Mouse (Mus musculus) midbrain, embryonic 12.5 days (tissue): ENCODE data around the gene Rps4x. TPM values are rescaled to one million over a fixed set of nuclear protein-coding genes. Genes with fewer than 3 reads are reported as not detected.
A peak's percentile ranks its signal among the peaks of the same experiment; 100 is the strongest.

Source experiments
- ATAC-seq: fragments of 200-750 bp; cut with Nextera tagmentation; 2 replicates; pipeline ENCODE4 v1.8.0; 2017; ENCODE audit warnings: low read depth, moderate TSS enrichment, moderate library complexity; ENCODE audit not compliant: low FRiP score
- H3K27ac ChIP-seq: fragments of 300-500 bp; sonication (generic); replicated peaks from 2 replicates; pipeline ENCODE4 v1.5.1; 2016; ENCODE audit warnings: mild to moderate bottlenecking
- H3K27me3 ChIP-seq: fragments of 300-500 bp; sonication (generic); 2 replicates; pipeline ENCODE4 v1.6.1; 2016; ENCODE audit warnings: mild to moderate bottlenecking
- H3K36me3 ChIP-seq: fragments of 300-500 bp; sonication (generic); 2 replicates; pipeline ENCODE4 v1.6.1; 2016
- H3K4me1 ChIP-seq: fragments of 300-500 bp; sonication (generic); 2 replicates; pipeline ENCODE4 v1.6.1; 2016
- H3K4me2 ChIP-seq: fragments of 300-500 bp; sonication (generic); replicated peaks from 2 replicates; pipeline ENCODE4 v1.6.1; 2016; ENCODE audit warnings: mild to moderate bottlenecking, moderate library complexity
- H3K4me3 ChIP-seq: fragments of 300-500 bp; sonication (generic); 2 replicates; pipeline ENCODE4 v1.5.1; 2016; ENCODE audit warnings: mild to moderate bottlenecking
- H3K9ac ChIP-seq: fragments of 300-500 bp; sonication (generic); replicated peaks from 2 replicates; pipeline ENCODE4 v1.6.1; 2016; ENCODE audit warnings: mild to moderate bottlenecking, moderate library complexity
- H3K9me3 ChIP-seq: fragments of 300-500 bp; sonication (generic); 2 replicates; pipeline ENCODE4 v1.6.1; 2016; ENCODE audit warnings: mild to moderate bottlenecking
- WGBS: fragments of 180-500 bp; shearing (Covaris S2); methylation state at CpG from one replicate; pipeline ENCODE4 v1.1.7; 2016; 5-methylcytosine and 5-hydroxymethylcytosine counted together
- polyA plus RNA-seq: library from polyadenylated mRNA; unstranded; fragments of >200 nt; fragmentation: Nextera tagmentation; extraction: Ambion mirVana; gene quantifications from 2 replicates; pipeline ENCODE4 v1.2.1, GENCODE M21; 2016

The Rps4x gene
- polyA plus RNA-seq, 1 experiment from 2014 or later: 479 TPM

- H3K4me1 ChIP-seq: peaks cover 8% of the 10 kb centered on the region
- 0 out of 2 replicates have a peak, but pooled peaks have one; percentile 16 for ATAC-seq
- no peak overlapping the region for H3K4me3 ChIP-seq
- peak overlapping the region; percentile 68 for H3K27ac ChIP-seq
- H3K9me3 ChIP-seq: no peaks in the 10 kb centered on the region
- 0 out of 2 replicates have a peak overlapping the region, but pooled peaks have one; percentile 15 for H3K9ac ChIP-seq
- 33% methylated on average over 6 of the region's 6 CpGs for WGBS
- H3K27me3 ChIP-seq: no peaks in the 10 kb centered on the region; the same call in 1 of the 2 replicates
- no peaks in the 10 kb centered on the region for H3K36me3 ChIP-seq
- H3K4me2 ChIP-seq: no peak overlapping the region
These were observed 22.2 kb downstream of the Rps4x start for GRCm38 (mm10) chrX:102166986-102167385.

DNA sequence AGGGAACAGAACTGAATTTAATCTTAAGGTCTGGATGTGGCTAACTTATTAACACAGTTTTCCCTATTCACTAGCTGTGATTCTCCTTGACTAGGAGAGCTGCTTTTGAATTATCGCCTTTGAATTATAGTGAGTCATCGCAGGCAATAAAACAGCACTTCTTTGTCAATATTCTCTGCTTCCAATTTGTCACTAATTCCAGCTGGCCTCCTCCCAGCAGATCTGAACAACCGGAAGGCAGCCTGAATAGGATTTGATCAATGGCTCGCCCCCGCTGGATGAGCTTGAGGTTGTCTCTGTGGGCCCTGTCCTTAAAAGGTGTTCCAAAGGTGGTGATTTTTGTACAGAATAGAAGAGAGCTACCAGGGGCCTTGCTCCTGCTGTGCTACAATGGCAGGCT is 22.7 kb downstream of the Rps4x start:
- no peaks in the 10 kb centered on the region; the same call in 1 of the 2 replicates for H3K27me3 ChIP-seq
- 0 out of 2 replicates have a peak overlapping the region, but pooled peaks have one; percentile 15 for H3K9ac ChIP-seq
- H3K36me3 ChIP-seq: no peaks in the 10 kb centered on the region
- no peak for ATAC-seq
- no peak overlapping the region for H3K4me2 ChIP-seq
- WGBS: 53% methylated on average over 5 of the region's 5 CpGs
- H3K27ac ChIP-seq: peak overlapping the region; percentile 68
- peaks cover 8% of the 10 kb centered on the region for H3K4me1 ChIP-seq
- no peaks in the 10 kb centered on the region for H3K9me3 ChIP-seq
- H3K4me3 ChIP-seq: no peak overlapping the region

DNA sequence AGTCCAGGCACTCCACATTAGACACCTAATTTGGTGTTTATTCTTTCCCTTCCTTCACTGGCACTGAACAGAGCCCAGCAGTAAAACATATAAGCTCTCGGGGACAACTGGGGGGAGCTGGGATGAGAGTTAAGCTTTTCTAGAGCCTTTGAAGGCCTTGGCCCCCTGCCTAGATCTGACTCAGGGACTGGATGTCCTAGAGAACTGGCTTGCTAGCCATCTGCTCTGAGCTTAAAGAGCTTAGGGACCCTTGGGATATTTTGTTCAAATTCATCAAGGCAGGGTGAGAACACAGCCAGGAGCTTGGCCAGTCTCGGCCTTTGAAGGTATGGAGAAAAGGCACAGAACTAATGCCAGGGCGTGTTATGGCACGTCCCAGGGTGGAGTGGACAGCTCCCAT is 25.7 kb downstream of the Rps4x start:
- Histone ChIP-seq H3K36me3 (no peaks in the 10 kb centered on the region), H3K4me1 (peaks cover 8% of the 10 kb centered on the region), H3K4me2 (no peak overlapping the region), H3K9me3 (no peaks in the 10 kb centered on the region), H3K27me3 (no peaks in the 10 kb centered on the region; the same call in 1 of the 2 replicates), H3K27ac (no peak overlapping the region), H3K4me3 (no peak overlapping the region), H3K9ac (no peak overlapping the region)
- no peak for ATAC-seq
- 77% methylated on average over 4 of the region's 4 CpGs for WGBS

GRCm38 (mm10) chrX:102163096-102163495 is 26.1 kb downstream of the Rps4x start:
- no peak for ATAC-seq
- H3K36me3 ChIP-seq: no peaks in the 10 kb centered on the region
- no peaks in the 10 kb centered on the region for H3K9me3 ChIP-seq
- WGBS: 31% methylated on average over 2 of the region's 2 CpGs
- peaks cover 8% of the 10 kb centered on the region for H3K4me1 ChIP-seq
- no peak overlapping the region for H3K4me2 ChIP-seq
- no peak overlapping the region for H3K4me3 ChIP-seq
- no peaks in the 10 kb centered on the region; the same call in 1 of the 2 replicates for H3K27me3 ChIP-seq
- H3K27ac ChIP-seq: no peak overlapping the region
- H3K9ac ChIP-seq: no peak overlapping the region

- no peaks in the 10 kb centered on the region for H3K27me3 ChIP-seq
- H3K9me3 ChIP-seq: no peaks in the 10 kb centered on the region
- H3K4me3 ChIP-seq: no peak overlapping the region
- H3K36me3 ChIP-seq: no peaks in the 10 kb centered on the region
- H3K4me1 ChIP-seq: no peaks in the 10 kb centered on the region
- no peak overlapping the region for H3K4me2 ChIP-seq
- H3K9ac ChIP-seq: no peak overlapping the region
- WGBS: 73% methylated on average over 2 of the region's 2 CpGs
- no peak overlapping the region for H3K27ac ChIP-seq
- ATAC-seq: no peak
These were observed 28.7 kb downstream of the Rps4x start for GRCm38 (mm10) chrX:102160528-102160927.

- H3K9me3 ChIP-seq: no peaks in the 10 kb centered on the region
- no peaks in the 10 kb centered on the region for H3K4me1 ChIP-seq
- H3K4me3 ChIP-seq: no peak overlapping the region
- no peak overlapping the region for H3K9ac ChIP-seq
- no peaks in the 10 kb centered on the region for H3K36me3 ChIP-seq
- no peak overlapping the region for H3K27ac ChIP-seq
- no peak overlapping the region for H3K4me2 ChIP-seq
- H3K27me3 ChIP-seq: no peaks in the 10 kb centered on the region
- no peak for ATAC-seq
- WGBS: 42% methylated on average over 2 of the region's 2 CpGs
These were observed 29.4 kb downstream of the Rps4x start for GRCm38 (mm10) chrX:102159778-102160177.

DNA sequence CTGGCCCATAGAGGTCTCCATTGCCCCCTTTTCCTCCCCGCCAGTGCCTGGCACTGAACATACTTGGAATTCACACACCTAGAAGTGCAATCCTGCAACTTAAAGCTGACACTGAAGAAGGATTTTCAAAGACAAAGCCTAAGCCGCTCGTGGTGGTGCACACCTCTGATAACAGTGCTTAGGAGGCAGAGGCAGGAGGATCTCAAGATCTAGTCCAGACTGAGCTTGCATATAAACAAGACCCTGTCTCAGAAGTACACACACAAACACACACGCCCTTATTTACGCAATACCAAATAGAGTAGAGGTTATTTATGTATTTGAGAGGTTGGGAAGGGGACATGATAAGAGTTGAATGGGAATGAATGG is 31.8 kb downstream of the Rps4x start:
- Histone ChIP-seq H3K4me2 (peak overlapping the region; percentile 41), H3K9me3 (no peaks in the 10 kb centered on the region), H3K27ac (peak overlapping the region; percentile 58; the same call in 1 of the 2 replicates), H3K27me3 (no peaks in the 10 kb centered on the region), H3K36me3 (no peaks in the 10 kb centered on the region), H3K9ac (no peak overlapping the region), H3K4me3 (peak overlapping the region; percentile 51), H3K4me1 (no peaks in the 10 kb centered on the region)
- WGBS: 48% methylated on average over 5 of the region's 5 CpGs
- no peak; the same call in 1 of the 2 replicates for ATAC-seq

- H3K4me1 ChIP-seq: no peaks in the 10 kb centered on the region
- H3K9ac ChIP-seq: no peak within 1 kb of the TSS; the same call in 1 of the 2 replicates
- H3K27ac ChIP-seq: peak within 1 kb of the TSS; percentile 58; the same call in 1 of the 2 replicates
- peak; percentile 99 for ATAC-seq
- WGBS: 17% methylated on average over 42 of the region's 42 CpGs
- H3K4me2 ChIP-seq: peak within 1 kb of the TSS; percentile 53
- H3K36me3 ChIP-seq: no peaks in the 10 kb centered on the region
- no peaks in the 10 kb centered on the region for H3K27me3 ChIP-seq
- no peaks in the 10 kb centered on the region for H3K9me3 ChIP-seq
- peak within 1 kb of the TSS; percentile 51 for H3K4me3 ChIP-seq
These were observed 32.4 kb downstream of the Rps4x start, which contains the start of gene Ercc6l for GRCm38 (mm10) chrX:102156618-102157422. Gene Ercc6l (minus strand): TSS chrX:102157091.

- Histone ChIP-seq H3K4me3 (no peak overlapping the region), H3K9me3 (no peaks in the 10 kb centered on the region), H3K27me3 (0 out of 2 replicates have a peak, but pooled peaks cover 3% of the 10 kb centered on the region), H3K4me2 (no peak overlapping the region), H3K27ac (no peak overlapping the region), H3K36me3 (peaks cover 7% of the 10 kb centered on the region), H3K4me1 (no peaks in the 10 kb centered on the region), H3K9ac (no peak overlapping the region)
- 96% methylated on average over 1 of the region's 1 CpGs for WGBS
- no peak for ATAC-seq
These were observed 48.0 kb downstream of the Rps4x start for GRCm38 (mm10) chrX:102141157-102141556.

Other genes starting within 250 kb of the Rps4x start
- gene Rtl5, start 118.1 kb downstream of the Rps4x start, polyA plus RNA-seq: 6.2 and 6.5 TPM in 2 replicates
- 75.5 and 79.3 TPM in 2 replicates for gene Pin4, start 69.9 kb downstream of the Rps4x start, polyA plus RNA-seq
- gene Ercc6l, start 32.3 kb downstream of the Rps4x start, polyA plus RNA-seq: 13.4 and 13.9 TPM in 2 replicates
- gene Cited1, start 62.8 kb upstream of the Rps4x start, polyA plus RNA-seq: 5.3 and 7.9 TPM in 2 replicates